Mouse (Mus musculus) cerebellum, adult 2 months (tissue): ENCODE data around the gene Ovch2.

Experiments
- CTCF ChIP-seq: fragments of 200-500 bp; IDR thresholded peaks from 2 replicates; pipeline ENCODE4 v1.5.1; 2011; ENCODE audit warnings: low read depth, mild to moderate bottlenecking, control low read depth, low read length, moderate library complexity, borderline replicate concordance; ENCODE audit not compliant: insufficient read depth
- POLR2A ChIP-seq: fragments of 200-500 bp; IDR thresholded peaks from 2 replicates; pipeline ENCODE4 v1.6.1; 2011; ENCODE audit warnings: low read length, control low read depth, borderline replicate concordance; ENCODE audit not compliant: insufficient read depth

DNA sequence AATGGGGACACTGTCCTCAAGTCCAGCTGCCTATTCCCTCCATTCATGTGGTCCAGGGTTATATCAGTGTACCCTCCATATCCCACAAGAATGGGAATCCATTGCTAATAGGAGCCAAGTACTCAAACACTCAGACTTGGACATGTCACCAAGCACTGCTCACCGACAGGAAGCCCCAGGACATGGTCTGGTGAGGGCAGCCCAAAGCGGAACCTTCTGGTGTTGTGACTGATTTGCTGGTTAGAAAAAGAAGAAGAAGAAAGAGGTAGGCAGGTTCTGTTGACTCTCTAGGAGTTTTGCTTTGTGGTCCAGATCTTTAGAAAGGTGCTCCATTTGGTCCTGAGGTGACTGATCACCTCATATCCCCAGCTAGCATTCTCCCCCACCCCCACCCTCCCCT, 44.3 kb downstream of the Ovch2 start:
- TF ChIP-seq POLR2A: no peak
- no peak for TF ChIP-seq CTCF
